In the genomic region with DNA sequence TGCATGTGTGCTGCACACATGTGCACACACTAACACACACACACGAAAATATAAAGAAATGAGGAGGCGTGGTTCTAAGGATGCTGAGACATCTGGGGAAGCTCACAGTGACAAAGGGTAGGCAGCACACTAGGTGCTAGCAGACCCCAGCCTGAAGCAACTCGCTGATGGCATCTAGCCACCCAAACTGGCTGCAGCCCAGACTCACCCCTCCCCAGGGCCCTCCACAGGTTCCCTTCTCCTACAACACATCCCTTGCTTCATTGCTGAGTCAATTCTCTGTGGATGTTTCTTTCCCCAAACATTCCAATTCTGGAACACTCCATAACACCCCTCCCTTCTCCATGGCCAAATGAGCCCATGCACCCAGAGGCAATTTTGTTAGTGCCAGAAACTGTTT, we compare ENCODE assay signal across 11 mouse cellular contexts.
"Had no signal": no experiment of that assay in that cellular context is flagged by ENCODE, and none has a peak within 500 bp of the region (broad histone marks: within the 10 kb centered on the region; RNA-seq: fewer than 3 reads in every experiment).

No protein-coding gene starts in this region.

- DNase-seq: kidney, postnatal 14 days; kidney, postnatal 4 days; layer of hippocampus, adult 9-11 months; liver; lung, adult 18-20 months; lung, postnatal 10 days; lung, postnatal 36 days; retina, postnatal 1 day; right cerebral cortex, postnatal 25 days; spleen, adult 18-20 months; thymus, postnatal 25 days had no signal
